Mouse (Mus musculus) erythroblast, embryonic 14.5 days (primary cell): ENCODE data around the gene Tnfrsf26. TPM values are rescaled to one million over a fixed set of nuclear protein-coding genes. Genes with fewer than 3 reads are reported as not detected.

Experiments used
- H3K27me3 ChIP-seq: 2 replicates; pipeline ENCODE4 v1.6.1; 2012; ENCODE audit warnings: inconsistent platforms; ENCODE audit not compliant: control insufficient read depth
- H3K36me3 ChIP-seq: 2 replicates; pipeline ENCODE4 v1.6.1; 2012; ENCODE audit warnings: mild to moderate bottlenecking, inconsistent platforms; ENCODE audit not compliant: control insufficient read depth
- H3K4me1 ChIP-seq: 2 replicates; pipeline ENCODE4 v1.6.1; 2012; ENCODE audit warnings: inconsistent platforms; ENCODE audit not compliant: control insufficient read depth
- H3K4me3 ChIP-seq: replicated peaks from 2 replicates; pipeline ENCODE3; 2012; ENCODE audit warnings: moderate library complexity, mild to moderate bottlenecking, inconsistent platforms
- H3K9me3 ChIP-seq: 2 replicates; pipeline ENCODE4 v1.6.1; 2012; ENCODE audit warnings: low read length, inconsistent platforms, mixed read lengths; ENCODE audit not compliant: control insufficient read depth
- GATA1 ChIP-seq: IDR thresholded peaks from 2 replicates; pipeline ENCODE4 v1.6.1; 2012; ENCODE audit warnings: low read length, inconsistent platforms, mixed read lengths
- TAL1 ChIP-seq: IDR thresholded peaks from 3 replicates; pipeline ENCODE4 v1.6.1; 2012; ENCODE audit warnings: low read length, inconsistent platforms, mixed read lengths
- polyA plus RNA-seq: library from polyadenylated mRNA; stranded (reverse); fragments of >175 nt; gene quantifications from 2 replicates; pipeline ENCODE4 v1.2.3, GENCODE M21; 2012

The Tnfrsf26 gene
- polyA plus RNA-seq, 1 experiment: not detected

DNA sequence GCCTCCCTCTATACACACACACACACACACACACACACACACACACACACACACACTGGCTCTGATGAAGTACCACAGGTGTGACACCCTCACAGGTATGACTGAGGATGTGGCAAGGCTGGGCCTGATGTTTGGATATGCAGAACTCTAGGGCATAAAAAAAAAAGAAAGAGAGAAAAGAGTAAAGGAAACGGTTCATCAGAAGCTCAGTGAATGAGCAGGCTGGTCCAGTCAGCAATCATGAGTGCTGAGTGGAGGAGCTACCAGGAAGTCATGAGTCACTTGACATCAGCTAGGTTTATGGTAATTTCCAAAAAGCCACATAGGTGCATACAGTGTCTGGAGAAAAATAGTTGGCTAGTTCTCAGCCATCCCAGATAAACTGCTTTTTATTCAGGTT, 979 bp upstream of the Tnfrsf26 start:
- no peak overlapping the region for H3K4me3 ChIP-seq
- no peak for TF ChIP-seq TAL1
- no peak for TF ChIP-seq GATA1
- no peaks in the 10 kb centered on the region for H3K27me3 ChIP-seq
- no peaks in the 10 kb centered on the region for H3K9me3 ChIP-seq
- no peaks in the 10 kb centered on the region for H3K36me3 ChIP-seq
- no peaks in the 10 kb centered on the region for H3K4me1 ChIP-seq

DNA sequence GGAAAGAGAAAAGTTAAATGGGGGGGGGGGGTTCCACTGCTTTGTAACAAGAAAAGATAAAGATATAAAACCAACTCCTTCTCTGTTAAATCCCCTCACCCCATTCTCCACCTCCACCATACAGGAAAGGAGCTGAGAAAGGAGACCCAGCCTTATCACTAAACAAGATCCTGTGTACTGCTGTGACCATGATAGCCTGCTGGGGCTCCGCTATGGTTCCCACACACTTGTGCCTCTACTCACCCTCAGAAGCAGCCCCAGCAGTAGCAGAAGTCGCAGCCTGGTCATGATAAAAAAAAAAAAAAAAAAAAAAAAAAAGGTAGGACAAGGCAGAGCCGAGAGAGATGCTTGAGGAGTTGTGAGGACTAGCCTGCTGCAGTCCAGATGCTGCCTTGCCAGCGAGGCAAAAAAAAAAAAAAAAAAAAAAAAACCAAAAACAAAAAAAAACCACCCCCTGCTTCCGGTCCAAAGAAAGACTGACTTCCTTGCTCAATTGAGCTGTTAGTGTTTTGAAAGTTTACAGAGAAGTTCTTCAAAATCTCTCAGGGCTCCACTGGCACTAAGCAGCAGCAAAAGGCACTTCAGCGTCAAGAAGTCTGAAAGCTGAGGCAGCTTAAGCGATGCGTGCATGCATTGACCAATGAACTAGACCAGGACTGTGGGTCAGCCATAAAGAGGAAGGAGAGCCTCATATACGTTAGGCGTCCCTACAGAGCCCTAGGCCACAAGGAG, 801 bp downstream of the Tnfrsf26 start:
- Histone ChIP-seq H3K4me3 (no peak overlapping the region), H3K36me3 (no peaks in the 10 kb centered on the region), H3K27me3 (no peaks in the 10 kb centered on the region), H3K4me1 (no peaks in the 10 kb centered on the region), H3K9me3 (no peaks in the 10 kb centered on the region)
- TF ChIP-seq TAL1: no peak
- TF ChIP-seq GATA1: no peak

DNA sequence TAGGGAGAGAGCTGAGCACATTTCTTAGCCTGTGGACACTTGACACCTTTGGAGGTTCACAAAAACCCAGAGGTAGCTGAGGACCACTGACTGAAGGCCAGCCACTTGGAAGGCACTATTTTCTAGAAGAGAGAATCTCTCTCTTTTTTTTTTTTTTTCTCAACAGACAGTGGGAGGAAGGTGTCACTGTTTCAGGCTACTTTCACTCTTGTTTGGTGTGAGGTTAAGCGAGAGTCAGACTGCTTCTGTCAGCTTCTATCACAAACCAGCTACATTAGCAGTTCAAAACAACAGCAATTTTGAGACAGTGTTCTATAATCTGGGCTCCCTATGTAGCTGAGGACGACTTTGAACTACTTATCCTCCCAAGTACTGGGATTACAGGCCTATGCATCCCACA, 2.3 kb downstream of the Tnfrsf26 start:
- no peaks in the 10 kb centered on the region for H3K27me3 ChIP-seq
- no peak overlapping the region for H3K4me3 ChIP-seq
- no peaks in the 10 kb centered on the region for H3K9me3 ChIP-seq
- TF ChIP-seq GATA1 (no peak), TAL1 (no peak)
- H3K4me1 ChIP-seq: no peaks in the 10 kb centered on the region
- no peaks in the 10 kb centered on the region for H3K36me3 ChIP-seq

DNA sequence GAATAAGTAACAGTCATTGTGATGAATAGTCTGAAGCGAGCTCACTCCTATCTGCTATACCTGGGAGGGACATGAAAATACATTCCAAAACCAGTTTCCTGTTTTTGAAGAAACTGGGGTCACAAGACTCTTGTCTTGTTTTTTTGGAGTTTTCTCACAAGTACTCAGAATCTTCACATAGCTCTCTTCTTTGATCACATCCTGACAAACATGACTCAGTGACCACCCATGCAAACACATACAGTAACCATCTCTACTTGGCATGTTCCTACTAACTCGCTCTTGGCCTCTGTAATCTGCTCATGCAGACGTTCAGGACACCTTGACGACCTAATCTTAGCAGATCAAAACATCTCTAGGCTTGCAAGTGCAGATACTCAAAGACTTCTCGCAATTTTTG, 3.4 kb downstream of the Tnfrsf26 start:
- Histone ChIP-seq H3K27me3 (no peaks in the 10 kb centered on the region), H3K36me3 (no peaks in the 10 kb centered on the region), H3K4me3 (no peak overlapping the region), H3K9me3 (no peaks in the 10 kb centered on the region), H3K4me1 (no peaks in the 10 kb centered on the region)
- TF ChIP-seq GATA1: no peak
- no peak for TF ChIP-seq TAL1

DNA sequence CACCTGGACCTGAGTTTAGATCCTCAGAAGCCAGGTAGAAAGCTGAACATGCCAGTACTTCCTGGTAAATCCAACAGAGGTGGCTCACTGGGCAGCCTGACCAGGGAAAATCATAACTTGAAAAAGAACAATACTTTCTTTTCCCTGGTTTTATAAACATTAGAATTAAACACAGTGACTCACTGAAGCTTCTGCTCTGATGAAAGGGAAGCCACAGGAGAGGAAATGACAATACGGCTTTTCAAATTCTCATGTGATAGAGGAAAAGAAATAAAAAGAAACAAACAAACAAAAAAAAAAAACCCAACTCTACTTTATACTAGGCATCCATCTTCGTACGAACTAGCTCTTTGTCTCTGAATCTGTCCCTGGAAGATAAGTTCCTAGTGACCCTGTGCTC, 4.0 kb downstream of the Tnfrsf26 start:
- TF ChIP-seq GATA1: no peak
- TF ChIP-seq TAL1: no peak
- no peaks in the 10 kb centered on the region for H3K27me3 ChIP-seq
- no peak overlapping the region for H3K4me3 ChIP-seq

DNA sequence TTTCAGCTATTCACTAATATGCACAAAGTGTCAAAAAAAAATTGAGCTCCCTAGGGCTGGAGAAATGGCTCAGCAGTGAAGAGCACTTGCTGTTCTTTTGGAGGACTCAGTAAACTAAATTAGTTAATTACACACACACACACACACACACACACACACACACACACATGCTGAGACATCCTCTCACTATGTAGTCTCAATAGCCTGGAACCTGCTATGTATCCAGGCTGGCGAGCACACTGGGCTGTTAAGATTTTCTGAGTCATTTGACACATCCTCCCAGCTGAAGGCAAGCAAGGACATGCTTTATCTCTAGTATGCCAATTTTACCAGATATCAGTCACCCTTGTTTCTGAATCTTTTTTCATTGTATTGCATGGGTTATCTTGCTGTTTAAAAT, 7.6 kb downstream of the Tnfrsf26 start:
- Histone ChIP-seq H3K4me3 (no peak overlapping the region), H3K27me3 (no peaks in the 10 kb centered on the region), H3K36me3 (no peaks in the 10 kb centered on the region), H3K9me3 (no peaks in the 10 kb centered on the region), H3K4me1 (no peaks in the 10 kb centered on the region)
- TF ChIP-seq GATA1 (no peak), TAL1 (no peak)

More for the DNA sequence above, 4.0 kb downstream of the Tnfrsf26 start:
- H3K9me3 ChIP-seq: no peaks in the 10 kb centered on the region
- no peaks in the 10 kb centered on the region for H3K36me3 ChIP-seq
- no peaks in the 10 kb centered on the region for H3K4me1 ChIP-seq

DNA sequence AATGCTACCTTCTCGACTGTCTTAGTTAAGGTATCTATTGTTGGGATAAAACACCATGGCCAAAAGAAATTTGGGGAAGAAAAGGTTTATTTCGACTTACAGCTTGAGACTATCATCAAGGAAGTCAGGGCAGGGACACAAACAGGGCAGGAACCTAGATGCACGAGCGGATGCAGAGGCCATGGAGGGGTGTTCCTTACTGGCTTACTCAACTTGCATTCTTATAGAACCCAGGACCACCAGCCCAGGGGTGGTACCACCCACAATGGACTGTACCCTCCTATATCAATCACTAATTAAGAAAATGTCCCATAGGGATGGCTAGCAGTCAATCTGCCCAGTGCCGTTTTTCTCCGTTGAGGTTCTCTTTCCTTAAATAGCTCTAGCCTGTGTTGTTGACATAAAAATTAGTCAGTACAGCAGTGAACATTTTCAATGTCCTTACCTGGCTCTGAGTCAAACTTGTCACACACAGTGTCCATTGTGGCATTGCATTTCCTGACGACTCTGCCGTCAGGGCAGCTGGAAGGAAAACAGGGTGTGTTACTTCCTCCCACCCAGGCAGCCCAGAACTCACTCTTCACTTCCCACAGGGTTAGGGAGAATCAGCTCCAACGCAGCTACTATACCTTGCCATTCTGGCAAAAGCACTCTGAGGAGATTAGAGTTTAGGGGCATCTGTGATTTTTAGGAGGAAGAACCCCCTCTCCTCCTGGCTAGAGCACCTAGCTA, 14.0 kb downstream of the Tnfrsf26 start:
- no peaks in the 10 kb centered on the region; the same call in 1 of the 2 replicates for H3K9me3 ChIP-seq
- no peak overlapping the region for H3K4me3 ChIP-seq
- H3K27me3 ChIP-seq: no peaks in the 10 kb centered on the region
- H3K4me1 ChIP-seq: no peaks in the 10 kb centered on the region
- TF ChIP-seq GATA1 (no peak), TAL1 (no peak)
- no peaks in the 10 kb centered on the region for H3K36me3 ChIP-seq

DNA sequence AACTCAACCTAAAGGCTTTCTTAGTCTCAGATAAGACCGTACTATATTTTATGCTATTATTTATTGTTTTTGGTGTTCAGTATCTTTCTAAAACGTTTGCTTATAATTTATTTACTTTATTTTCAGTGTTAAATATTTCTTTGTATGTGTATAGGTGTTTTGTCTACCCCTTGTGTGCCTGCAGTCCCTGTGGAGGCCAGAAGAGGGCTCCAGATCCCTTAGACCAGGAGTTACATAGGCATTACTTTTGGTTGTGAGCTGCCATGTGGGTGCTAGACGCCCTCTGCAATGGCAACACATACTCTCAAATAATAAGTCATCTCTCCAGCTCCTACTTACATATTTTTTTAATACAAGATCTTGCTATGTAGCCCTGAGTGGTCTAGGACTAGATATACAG, 16.3 kb downstream of the Tnfrsf26 start:
- H3K36me3 ChIP-seq: no peaks in the 10 kb centered on the region
- H3K4me1 ChIP-seq: no peaks in the 10 kb centered on the region
- no peaks in the 10 kb centered on the region for H3K27me3 ChIP-seq
- no peak overlapping the region for H3K4me3 ChIP-seq
- TF ChIP-seq TAL1 (no peak), GATA1 (no peak)
- no peaks in the 10 kb centered on the region; the same call in 1 of the 2 replicates for H3K9me3 ChIP-seq

DNA sequence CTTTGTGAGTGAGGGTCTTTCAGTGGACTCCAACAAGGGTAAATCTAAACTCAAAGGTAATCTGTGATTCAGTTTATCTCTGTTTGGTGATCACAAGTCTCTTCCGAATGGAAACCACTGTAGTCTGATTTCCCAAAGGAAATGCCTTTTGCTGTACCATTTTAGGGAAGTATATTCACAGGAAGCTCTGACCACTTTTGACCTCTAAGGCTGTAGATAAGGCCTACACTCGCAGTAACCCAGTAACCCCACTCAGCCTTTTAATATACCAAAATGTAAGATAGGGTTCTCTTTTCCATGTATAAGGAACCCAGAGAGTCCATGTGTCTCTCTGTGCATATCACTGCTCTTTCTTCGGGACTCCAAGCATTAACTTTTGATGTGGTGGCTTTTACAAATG, 23.2 kb downstream of the Tnfrsf26 start:
- H3K36me3 ChIP-seq: no peaks in the 10 kb centered on the region
- H3K4me1 ChIP-seq: peaks cover 16% of the 10 kb centered on the region
- TF ChIP-seq TAL1: no peak
- no peak for TF ChIP-seq GATA1

DNA sequence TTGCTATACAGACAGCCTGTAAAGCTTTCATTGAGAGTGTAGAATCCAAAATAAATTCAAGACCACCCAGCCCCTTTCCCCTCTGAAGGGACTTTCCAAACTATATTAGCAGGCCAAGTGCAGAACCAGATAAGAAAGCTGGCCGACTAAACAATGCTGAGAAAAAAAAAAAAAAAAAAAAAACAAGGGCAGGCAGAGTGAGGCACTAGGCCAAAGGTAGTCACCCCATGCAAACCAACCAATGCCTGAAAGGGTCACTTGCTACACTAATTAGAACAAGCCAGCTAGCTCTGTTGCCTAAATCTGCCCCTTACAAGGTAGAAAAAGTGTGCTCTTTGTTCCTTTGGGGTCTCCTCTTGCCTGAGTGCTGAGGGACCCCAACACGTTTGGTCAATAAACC, 23.6 kb downstream of the Tnfrsf26 start:
- Histone ChIP-seq H3K4me1 (peaks cover 19% of the 10 kb centered on the region), H3K36me3 (no peaks in the 10 kb centered on the region), H3K9me3 (peaks cover 8% of the 10 kb centered on the region), H3K4me3 (no peak overlapping the region), H3K27me3 (no peaks in the 10 kb centered on the region)
- TF ChIP-seq GATA1 (no peak), TAL1 (no peak)

More for the DNA sequence above, 23.2 kb downstream of the Tnfrsf26 start:
- Histone ChIP-seq H3K27me3 (no peaks in the 10 kb centered on the region), H3K4me3 (no peak overlapping the region), H3K9me3 (peaks cover 8% of the 10 kb centered on the region)
